Mouse (Mus musculus) neural tube, embryonic 13.5 days (tissue): Measurements from ENCODE around the gene Gm5617. TPM values are rescaled to one million over a fixed set of nuclear protein-coding genes. Genes with fewer than 3 reads are reported as not detected.

Source experiments
- ATAC-seq: fragments of 200-750 bp; cut with Nextera tagmentation; 2 replicates; pipeline ENCODE4 v1.8.0; 2017; ENCODE audit warnings: low read depth, mild to moderate bottlenecking, moderate TSS enrichment, moderate library complexity
- H3K27ac ChIP-seq: fragments of 300-500 bp; sonication (generic); replicated peaks from 2 replicates; pipeline ENCODE4 v1.5.1; 2015; ENCODE audit warnings: moderate library complexity, mild to moderate bottlenecking, inconsistent platforms
- H3K27me3 ChIP-seq: fragments of 300-500 bp; sonication (generic); 2 replicates; pipeline ENCODE4 v1.6.1; 2015; ENCODE audit warnings: mild to moderate bottlenecking, inconsistent platforms
- H3K36me3 ChIP-seq: fragments of 300-500 bp; sonication (generic); 2 replicates; pipeline ENCODE4 v1.6.1; 2015; ENCODE audit warnings: mild to moderate bottlenecking, inconsistent platforms
- H3K4me1 ChIP-seq: fragments of 300-500 bp; sonication (generic); replicated peaks from 2 replicates; pipeline ENCODE4 v1.6.1; 2015; ENCODE audit warnings: inconsistent platforms
- H3K4me2 ChIP-seq: fragments of 300-500 bp; sonication (generic); 2 replicates; pipeline ENCODE4 v1.6.1; 2015; ENCODE audit warnings: inconsistent platforms, mild to moderate bottlenecking, moderate library complexity
- H3K4me3 ChIP-seq: fragments of 300-500 bp; sonication (generic); 2 replicates; pipeline ENCODE4 v1.5.1; 2015; ENCODE audit warnings: mild to moderate bottlenecking, inconsistent platforms
- H3K9ac ChIP-seq: fragments of 300-500 bp; sonication (generic); 2 replicates; pipeline ENCODE4 v1.6.1; 2015; ENCODE audit warnings: moderate library complexity, mild to moderate bottlenecking, inconsistent platforms
- H3K9me3 ChIP-seq: fragments of 300-500 bp; sonication (generic); 2 replicates; pipeline ENCODE4 v1.6.1; 2016; ENCODE audit warnings: inconsistent platforms
- WGBS: fragments of 180-500 bp; shearing (Covaris S2); methylation state at CpG from one replicate; pipeline ENCODE4 v1.1.7; 2015; 5-methylcytosine and 5-hydroxymethylcytosine counted together
- polyA plus RNA-seq: library from polyadenylated mRNA; unstranded; fragments of >200 nt; fragmentation: Nextera tagmentation; extraction: Ambion mirVana; gene quantifications from 2 replicates; pipeline ENCODE4 v1.2.1, GENCODE M21; 2015

Gm5617 gene
- polyA plus RNA-seq, 1 experiment from 2014 or later, result 27.7 TPM

GRCm38 (mm10) chr9:48473131-48473530 lies 22.1 kb upstream of the Gm5617 start:
- Histone ChIP-seq H3K9me3 (no peaks in the 10 kb centered on the region), H3K36me3 (peaks cover 27% of the 10 kb centered on the region), H3K4me1 (no peaks in the 10 kb centered on the region), H3K27me3 (no peaks in the 10 kb centered on the region), H3K9ac (no peak overlapping the region), H3K27ac (no peak overlapping the region), H3K4me2 (no peak overlapping the region), H3K4me3 (no peak overlapping the region)
- no peak for ATAC-seq
- 94% methylated on average over 12 of the region's 12 CpGs for WGBS

- Histone ChIP-seq H3K4me3 (no peak overlapping the region), H3K27me3 (no peaks in the 10 kb centered on the region), H3K9ac (no peak overlapping the region), H3K4me1 (peaks cover 2% of the 10 kb centered on the region), H3K9me3 (no peaks in the 10 kb centered on the region), H3K36me3 (peaks cover 27% of the 10 kb centered on the region), H3K4me2 (no peak overlapping the region), H3K27ac (no peak overlapping the region)
- 92% methylated on average over 9 of the region's 9 CpGs for WGBS
- ATAC-seq, result no peak
Measured at GRCm38 (mm10) chr9:48474367-48474766, 20.9 kb upstream of the Gm5617 start.

GRCm38 (mm10) chr9:48476236-48477165 lies 18.7 kb upstream of the Gm5617 start:
- Histone ChIP-seq H3K4me2 (no peak overlapping the region), H3K36me3 (peaks cover 21% of the 10 kb centered on the region), H3K9me3 (no peaks in the 10 kb centered on the region), H3K4me1 (peaks cover 16% of the 10 kb centered on the region), H3K27ac (no peak overlapping the region), H3K27me3 (peaks cover 4% of the 10 kb centered on the region), H3K4me3 (no peak overlapping the region), H3K9ac (no peak overlapping the region)
- 90% methylated on average over 10 of the region's 10 CpGs for WGBS
- no peak for ATAC-seq

- no peak overlapping the region for H3K4me3 ChIP-seq
- H3K9me3 ChIP-seq, result no peaks in the 10 kb centered on the region
- peaks cover 16% of the 10 kb centered on the region for H3K4me1 ChIP-seq
- no peak overlapping the region for H3K27ac ChIP-seq
- H3K4me2 ChIP-seq, result no peak overlapping the region
- H3K9ac ChIP-seq, result no peak overlapping the region
- WGBS, result 91% methylated on average over 4 of the region's 4 CpGs
- peaks cover 16% of the 10 kb centered on the region for H3K36me3 ChIP-seq
- ATAC-seq, result no peak
- peaks cover 8% of the 10 kb centered on the region for H3K27me3 ChIP-seq
Measured at GRCm38 (mm10) chr9:48478808-48479207, 16.4 kb upstream of the Gm5617 start.

- ATAC-seq, result peak; percentile 81
- WGBS, result 7% methylated on average over 24 of the region's 25 CpGs
- peaks cover 16% of the 10 kb centered on the region for H3K4me1 ChIP-seq
Measured at GRCm38 (mm10) chr9:48479838-48480410, 15.3 kb upstream of the Gm5617 start.

GRCm38 (mm10) chr9:48480411-48481213 lies 14.6 kb upstream of the Gm5617 start, which contains the start of gene Rexo2:
TSS of gene Rexo2 (minus strand) at chr9:48480623.
- Histone ChIP-seq H3K4me3 (peak within 1 kb of the TSS; percentile 85), H3K9me3 (no peaks in the 10 kb centered on the region), H3K9ac (peak within 1 kb of the TSS; percentile 83), H3K4me2 (peak within 1 kb of the TSS; percentile 90), H3K4me1 (peaks cover 16% of the 10 kb centered on the region), H3K27me3 (peaks cover 8% of the 10 kb centered on the region), H3K36me3 (peaks cover 12% of the 10 kb centered on the region), H3K27ac (no peak within 1 kb of the TSS)
- 1% methylated on average over 49 of the region's 49 CpGs for WGBS
- ATAC-seq, result peak; percentile 99

More at GRCm38 (mm10) chr9:48479838-48480410, 15.3 kb upstream of the Gm5617 start:
- H3K27me3 ChIP-seq, result peaks cover 8% of the 10 kb centered on the region
- H3K36me3 ChIP-seq, result peaks cover 13% of the 10 kb centered on the region
- H3K9me3 ChIP-seq, result no peaks in the 10 kb centered on the region
- peak overlapping the region; percentile 83 for H3K9ac ChIP-seq
- peak overlapping the region; percentile 90 for H3K4me2 ChIP-seq
- H3K27ac ChIP-seq, result no peak overlapping the region
- H3K4me3 ChIP-seq, result peak overlapping the region; percentile 85

GRCm38 (mm10) chr9:48481214-48482134 lies 13.8 kb upstream of the Gm5617 start:
- Histone ChIP-seq H3K4me1 (peaks cover 16% of the 10 kb centered on the region), H3K4me2 (peak overlapping the region; percentile 90), H3K9me3 (no peaks in the 10 kb centered on the region), H3K36me3 (peaks cover 8% of the 10 kb centered on the region), H3K27ac (no peak overlapping the region), H3K4me3 (peak overlapping the region; percentile 85), H3K9ac (peak overlapping the region; percentile 50), H3K27me3 (peaks cover 8% of the 10 kb centered on the region)
- no peak for ATAC-seq
- 39% methylated on average over 20 of the region's 20 CpGs for WGBS

GRCm38 (mm10) chr9:48495548-48495932 lies 298 bp downstream of the Gm5617 start:
- Histone ChIP-seq H3K27me3 (peaks cover 3% of the 10 kb centered on the region; the same call in 1 of the 2 replicates), H3K36me3 (peaks cover 31% of the 10 kb centered on the region), H3K27ac (peak overlapping the region; percentile 96), H3K4me3 (peak overlapping the region; percentile 82), H3K4me2 (peak overlapping the region; percentile 78), H3K9ac (peak overlapping the region; percentile 91), H3K9me3 (no peaks in the 10 kb centered on the region), H3K4me1 (peaks cover 21% of the 10 kb centered on the region)
- peak; percentile 81 for ATAC-seq
- 5% methylated on average over 34 of the region's 34 CpGs for WGBS

- WGBS, result 82% methylated on average over 7 of the region's 7 CpGs
- no peaks in the 10 kb centered on the region for H3K36me3 ChIP-seq
- peaks cover 3% of the 10 kb centered on the region; the same call in 1 of the 2 replicates for H3K27me3 ChIP-seq
- ATAC-seq, result no peak
- no peaks in the 10 kb centered on the region for H3K9me3 ChIP-seq
- no peak overlapping the region for H3K9ac ChIP-seq
- peaks cover 1% of the 10 kb centered on the region for H3K4me1 ChIP-seq
- H3K4me3 ChIP-seq, result no peak overlapping the region
- no peak overlapping the region for H3K27ac ChIP-seq
- H3K4me2 ChIP-seq, result no peak overlapping the region
Measured at GRCm38 (mm10) chr9:48501192-48501591, 6.0 kb downstream of the Gm5617 start.

GRCm38 (mm10) chr9:48503001-48503400 lies 7.8 kb downstream of the Gm5617 start:
- Histone ChIP-seq H3K27ac (no peak overlapping the region), H3K4me2 (no peak overlapping the region), H3K27me3 (peaks cover 3% of the 10 kb centered on the region; the same call in 1 of the 2 replicates), H3K9ac (no peak overlapping the region), H3K36me3 (no peaks in the 10 kb centered on the region), H3K4me3 (no peak overlapping the region), H3K9me3 (no peaks in the 10 kb centered on the region), H3K4me1 (no peaks in the 10 kb centered on the region)
- 69% methylated on average over 2 of the region's 2 CpGs for WGBS
- no peak for ATAC-seq

GRCm38 (mm10) chr9:48504741-48505365 lies 9.6 kb downstream of the Gm5617 start:
- no peak for ATAC-seq

More at GRCm38 (mm10) chr9:48504741-48505365, 9.6 kb downstream of the Gm5617 start:
- H3K36me3 ChIP-seq, result no peaks in the 10 kb centered on the region
- no peaks in the 10 kb centered on the region for H3K27me3 ChIP-seq
- H3K9ac ChIP-seq, result no peak overlapping the region
- no peaks in the 10 kb centered on the region for H3K9me3 ChIP-seq
- 72% methylated on average over 8 of the region's 8 CpGs for WGBS
- H3K27ac ChIP-seq, result no peak overlapping the region
- H3K4me3 ChIP-seq, result no peak overlapping the region
- no peaks in the 10 kb centered on the region for H3K4me1 ChIP-seq
- no peak overlapping the region for H3K4me2 ChIP-seq
